Mouse (Mus musculus): ENCODE results near the gene Cfd. TPM values are rescaled to one million over a fixed set of nuclear protein-coding genes. Genes with fewer than 3 reads are reported as not detected.
A peak's percentile ranks its signal among the peaks of the same experiment; 100 is the strongest.

The Cfd gene
- polyA plus RNA-seq, 1 experiment from 2014 or later: not detected

DNA sequence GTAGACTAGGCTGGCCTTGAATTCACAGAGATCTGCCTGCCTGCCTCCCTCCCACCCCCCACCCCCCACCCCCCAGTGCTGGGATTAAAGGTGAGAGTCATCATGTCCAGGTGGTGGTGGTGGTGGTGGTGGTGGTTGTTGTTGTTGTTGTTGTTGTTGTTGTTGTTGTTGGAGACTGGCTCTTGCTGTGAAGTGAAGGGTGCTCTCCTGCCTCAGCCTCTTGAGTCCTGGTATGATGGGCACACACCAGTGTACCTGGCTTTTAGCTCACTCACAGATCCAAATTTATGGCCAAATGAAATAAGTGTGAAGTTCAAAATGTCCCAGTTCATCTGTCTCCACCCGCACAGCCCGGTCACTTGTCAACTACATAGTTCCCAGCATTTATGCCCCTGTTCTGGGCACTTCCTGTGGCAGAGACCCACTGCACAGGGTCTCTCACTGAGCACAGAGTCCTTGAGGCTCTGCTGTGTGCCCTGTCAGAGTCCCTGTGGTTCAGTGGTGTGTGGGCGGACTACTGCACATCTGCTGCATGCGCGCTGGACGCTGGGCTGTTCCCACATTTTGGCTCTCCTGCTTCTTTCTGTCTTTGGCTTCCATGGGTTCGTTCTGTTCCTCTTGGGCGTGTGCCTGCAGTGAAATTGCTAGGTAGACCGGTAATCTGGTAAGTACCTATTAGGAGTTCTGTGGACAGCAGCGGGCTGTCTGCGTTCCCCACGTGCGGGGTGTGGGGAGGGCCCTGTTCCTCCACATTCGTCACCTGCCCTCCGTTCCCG is 44.3 kb downstream of the Cfd start:
- peak overlapping the region; percentile 46 for H3K27ac ChIP-seq
- no peak overlapping the region for H3K4me3 ChIP-seq (ENCODE audit: inconsistent target)
- peaks cover 11% of the 10 kb centered on the region; the same call in 1 of the 2 replicates for H3K36me3 ChIP-seq (ENCODE audit: inconsistent target)
- 98% methylated on average over 16 of the region's 16 CpGs for WGBS (ENCODE audit: missing documents)
- H3K79me2 ChIP-seq (ENCODE audit: inconsistent target): peaks cover 99% of the 10 kb centered on the region

DNA sequence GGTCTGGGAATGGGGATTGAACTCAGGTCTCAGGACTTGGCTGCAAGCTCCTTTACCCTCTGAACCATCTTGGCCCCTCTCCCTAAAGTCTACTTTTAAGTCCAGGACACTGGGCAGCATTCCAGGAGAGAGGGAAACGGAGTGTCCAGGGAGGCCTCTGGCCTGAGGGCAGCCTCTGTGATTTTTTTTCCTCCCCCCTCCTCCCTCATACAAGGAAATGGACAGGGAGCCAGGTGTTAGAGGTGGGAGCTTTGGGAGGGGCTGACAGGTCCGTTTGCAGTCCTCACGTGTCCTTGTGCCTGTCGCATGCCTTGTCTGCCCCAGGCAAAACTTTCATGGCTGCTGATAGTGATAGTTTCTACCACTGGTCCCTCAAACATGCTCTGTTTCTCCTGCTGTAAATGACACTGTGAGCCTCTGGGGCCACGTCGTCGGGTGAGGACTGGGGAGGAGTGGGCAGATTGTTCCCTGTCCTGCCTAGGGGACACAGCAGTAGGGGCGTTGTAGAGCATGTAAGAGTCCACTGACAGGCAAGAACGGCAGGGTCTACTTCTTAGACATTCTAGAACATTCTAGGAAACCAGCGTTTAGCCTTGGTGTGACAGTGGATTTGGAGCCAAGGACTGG is 45.7 kb downstream of the Cfd start:
- H3K79me2 ChIP-seq (ENCODE audit: inconsistent target): peaks cover 99% of the 10 kb centered on the region
- peaks cover 11% of the 10 kb centered on the region; the same call in 1 of the 2 replicates for H3K36me3 ChIP-seq (ENCODE audit: inconsistent target)
- no peak overlapping the region for H3K4me3 ChIP-seq (ENCODE audit: inconsistent target)
- peak overlapping the region; percentile 47 for H3K27ac ChIP-seq
- WGBS (ENCODE audit: missing documents): 45% methylated on average over 10 of the region's 10 CpGs

DNA sequence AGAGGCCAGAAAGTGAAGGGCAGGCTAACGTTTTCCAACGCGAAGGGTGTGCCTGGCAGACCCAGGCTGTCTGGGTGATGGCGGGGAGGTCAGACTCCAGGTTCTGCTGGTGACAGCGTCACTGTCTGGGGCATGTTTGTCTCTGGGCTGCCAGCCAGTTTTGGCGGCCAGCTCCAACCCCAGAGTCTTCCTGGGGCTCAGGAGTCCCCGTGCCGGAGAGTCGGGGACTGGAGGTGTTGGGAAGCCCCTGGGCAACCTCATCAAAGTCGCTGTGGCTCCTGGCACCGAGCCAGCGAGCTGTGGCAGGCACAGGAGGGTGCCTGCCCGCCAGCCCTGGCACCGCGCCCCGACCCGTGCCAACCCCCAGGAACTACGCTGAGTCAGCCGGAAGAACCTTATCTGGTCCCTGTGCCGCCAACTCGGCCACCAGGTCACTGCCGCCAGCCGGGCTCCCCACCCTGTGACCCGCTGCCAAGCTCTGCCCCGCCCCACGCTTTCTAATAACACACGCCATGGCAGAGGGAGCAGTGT is 46.3 kb downstream of the Cfd start:
- peak overlapping the region; percentile 47 for H3K27ac ChIP-seq
- peaks cover 99% of the 10 kb centered on the region for H3K79me2 ChIP-seq (ENCODE audit: inconsistent target)
- H3K4me3 ChIP-seq (ENCODE audit: inconsistent target): no peak overlapping the region
- H3K36me3 ChIP-seq (ENCODE audit: inconsistent target): peaks cover 9% of the 10 kb centered on the region; the same call in 1 of the 2 replicates
- 2% methylated on average over 27 of the region's 27 CpGs for WGBS (ENCODE audit: missing documents)

DNA sequence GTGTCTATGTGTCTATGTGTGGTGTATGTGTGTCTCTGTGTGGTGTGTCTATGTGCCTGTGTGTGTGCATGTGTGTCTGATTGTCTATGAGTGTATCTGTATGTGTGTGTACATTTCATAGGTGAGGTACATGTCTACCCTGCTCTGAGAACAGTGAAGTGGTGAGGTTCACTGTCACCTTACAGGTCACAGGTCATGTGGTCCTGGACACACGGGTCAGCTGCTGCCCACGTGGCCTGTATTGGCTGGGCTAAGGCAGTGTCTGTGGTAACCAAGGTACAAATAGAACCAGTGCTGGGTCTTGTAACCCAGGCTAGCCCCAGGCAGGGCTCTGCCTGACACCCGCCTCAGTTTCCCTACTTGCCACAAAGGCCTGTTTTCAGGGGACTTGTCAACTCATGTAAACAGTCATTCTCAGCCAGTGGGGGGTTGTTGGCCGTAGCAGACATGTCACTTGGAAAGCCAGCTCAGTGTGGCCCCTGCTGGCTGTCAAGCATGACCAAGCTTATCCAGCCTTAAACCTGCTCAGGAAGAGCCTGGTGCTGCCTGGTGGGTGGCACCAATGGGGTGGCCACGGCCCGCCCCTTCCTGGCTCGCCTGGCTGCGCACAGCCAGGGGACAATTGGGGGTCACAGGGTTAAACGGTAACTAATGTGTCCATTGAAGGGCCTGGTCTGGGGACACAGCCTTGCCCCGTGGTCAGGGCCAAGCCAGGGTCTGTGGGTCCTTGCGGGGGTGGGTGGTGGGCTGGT is 47.3 kb downstream of the Cfd start:
- H3K36me3 ChIP-seq (ENCODE audit: inconsistent target): peaks cover 8% of the 10 kb centered on the region; the same call in 1 of the 2 replicates
- peaks cover 99% of the 10 kb centered on the region for H3K79me2 ChIP-seq (ENCODE audit: inconsistent target)
- 64% methylated on average over 11 of the region's 11 CpGs for WGBS (ENCODE audit: missing documents)
- no peak overlapping the region for H3K4me3 ChIP-seq (ENCODE audit: inconsistent target)
- H3K27ac ChIP-seq: no peak overlapping the region

DNA sequence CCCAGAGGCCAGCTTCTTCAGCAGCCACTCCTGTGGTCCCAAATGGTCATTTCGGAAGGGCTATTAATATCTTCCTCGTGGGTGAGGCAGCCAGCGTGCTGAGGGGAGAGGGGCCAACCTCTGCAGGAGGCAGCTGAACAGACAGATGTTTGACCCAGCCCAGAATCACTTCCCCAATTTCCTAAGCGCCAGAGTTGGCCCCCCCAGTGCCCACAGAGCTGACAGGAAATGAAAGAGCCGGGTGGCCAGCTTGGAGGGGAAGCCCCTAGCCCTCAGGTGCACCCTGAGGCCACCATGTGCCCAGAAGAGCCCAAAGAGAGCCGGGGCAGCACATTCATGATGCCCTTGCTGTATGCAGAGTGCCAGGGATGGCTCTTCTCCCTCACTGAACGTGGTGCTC is 50.1 kb downstream of the Cfd start:
- peak overlapping the region; percentile 71 for H3K27ac ChIP-seq
- H3K4me3 ChIP-seq (ENCODE audit: inconsistent target): no peak overlapping the region
- under 1% methylated on average over 7 of the region's 7 CpGs for WGBS (ENCODE audit: missing documents)
- H3K79me2 ChIP-seq (ENCODE audit: inconsistent target): peaks cover 99% of the 10 kb centered on the region
- H3K36me3 ChIP-seq (ENCODE audit: inconsistent target): no peaks in the 10 kb centered on the region

Other genes starting within 250 kb of the Cfd start
- not detected in 3 replicates for gene Odf3l2, start 245.1 kb upstream of the Cfd start, polyA plus RNA-seq (2018)
- not detected in 3 replicates for gene Madcam1, start 226.3 kb upstream of the Cfd start, polyA plus RNA-seq (2018)
- gene Tpgs1, start 221.5 kb upstream of the Cfd start, polyA plus RNA-seq (2018): 10.4 to 41.3 TPM (median 25.9 TPM) in 3 replicates
- 78.9 to 136 TPM (median 128 TPM) in 3 replicates for gene Cdc34, start 208.7 kb upstream of the Cfd start, polyA plus RNA-seq (2018)
- gene Gzmm, start 201.8 kb upstream of the Cfd start, polyA plus RNA-seq (2018): 0.30 TPM in 1 of 3 replicates, not detected in the others
- gene Bsg, start 186.4 kb upstream of the Cfd start, polyA plus RNA-seq (2018): 331 to 456 TPM (median 356 TPM) in 3 replicates
- 0.30 to 1.6 TPM (median 0.40 TPM) in 3 replicates for gene Hcn2, start 174.2 kb upstream of the Cfd start, polyA plus RNA-seq (2018)
- gene Polrmt, start 144.3 kb upstream of the Cfd start, polyA plus RNA-seq (2018): 11.4 to 13.9 TPM (median 11.7 TPM) in 3 replicates
- gene Fgf22, start 135.8 kb upstream of the Cfd start, polyA plus RNA-seq (2018): not detected in 3 replicates
- 20.1 to 34.6 TPM (median 21.2 TPM) in 3 replicates for gene Rnf126, start 123.9 kb upstream of the Cfd start, polyA plus RNA-seq (2018)
- 0.12 to 0.67 TPM (median 0.47 TPM) in 3 replicates for gene Fstl3, start 113.6 kb upstream of the Cfd start, polyA plus RNA-seq (2018)
- not detected in 3 replicates for gene Prss57, start 99.9 kb upstream of the Cfd start, polyA plus RNA-seq (2018)
- 1.3 to 1.9 TPM (median 1.8 TPM) in 3 replicates for gene Palm, start 97.3 kb upstream of the Cfd start, polyA plus RNA-seq (2018)
- gene Misp, start 69.9 kb upstream of the Cfd start, polyA plus RNA-seq (2018): 0.23 to 0.95 TPM (median 0.93 TPM) in 3 replicates
- gene Ptbp1, start 36.4 kb upstream of the Cfd start, polyA plus RNA-seq (2018): 119 to 188 TPM (median 143 TPM) in 3 replicates
- 0.96 to 1.6 TPM (median 1.2 TPM) in 3 replicates for gene Prtn3, start 16.4 kb upstream of the Cfd start, polyA plus RNA-seq (2018)
- 0.64 to 2.5 TPM (median 1.0 TPM) in 3 replicates for gene Plppr3, start 16.2 kb upstream of the Cfd start, polyA plus RNA-seq (2018)
- 0.67 to 0.89 TPM in 2 of 3 replicates, not detected in the other for gene Elane, start 4.6 kb upstream of the Cfd start, polyA plus RNA-seq (2018)
- gene Med16, start 18.1 kb downstream of the Cfd start, polyA plus RNA-seq (2018): 10.6 to 18.8 TPM (median 16.5 TPM) in 3 replicates
- 5.7 TPM in 1 of 3 replicates, not detected in the others for gene Gm26602, start 20.0 kb downstream of the Cfd start, polyA plus RNA-seq (2018)
- 0.27 to 0.89 TPM (median 0.30 TPM) in 3 replicates for gene Kiss1r, start 26.1 kb downstream of the Cfd start, polyA plus RNA-seq (2018)
- gene R3hdm4, start 30.4 kb downstream of the Cfd start, polyA plus RNA-seq (2018): 41.6 to 61.5 TPM (median 54.4 TPM) in 3 replicates
- 13.8 to 37.4 TPM (median 29.1 TPM) in 3 replicates for gene Arid3a, start 36.2 kb downstream of the Cfd start, polyA plus RNA-seq (2018)
- gene Wdr18, start 69.3 kb downstream of the Cfd start, polyA plus RNA-seq (2018): 11.4 to 31.4 TPM (median 18.8 TPM) in 3 replicates
- gene Grin3b, start 79.9 kb downstream of the Cfd start, polyA plus RNA-seq (2018): not detected in 3 replicates
- gene Tmem259, start 93.5 kb downstream of the Cfd start, polyA plus RNA-seq (2018): 37.3 to 67.6 TPM (median 52.3 TPM) in 3 replicates
- 4.0 to 9.8 TPM (median 4.7 TPM) in 3 replicates for gene Cnn2, start 97.7 kb downstream of the Cfd start, polyA plus RNA-seq (2018)
- 3.3 to 10.6 TPM (median 4.0 TPM) in 3 replicates for gene Abca7, start 105.6 kb downstream of the Cfd start, polyA plus RNA-seq (2018)
- gene Arhgap45, start 125.8 kb downstream of the Cfd start, polyA plus RNA-seq (2018): 56.2 to 124 TPM (median 74.2 TPM) in 3 replicates
- 51.6 to 65.8 TPM (median 54.3 TPM) in 3 replicates for gene Polr2e, start 148.9 kb downstream of the Cfd start, polyA plus RNA-seq (2018)
- gene Gpx4, start 156.3 kb downstream of the Cfd start, polyA plus RNA-seq (2018): 427 to 512 TPM (median 481 TPM) in 3 replicates
- 23.7 to 43.6 TPM (median 42.5 TPM) in 3 replicates for gene Sbno2, start 214.7 kb downstream of the Cfd start, polyA plus RNA-seq (2018)
- gene Stk11, start 224.9 kb downstream of the Cfd start, polyA plus RNA-seq (2018): 72.6 to 106 TPM (median 79.6 TPM) in 3 replicates
- gene Atp5d, start 247.8 kb downstream of the Cfd start, polyA plus RNA-seq (2018): 68.4 to 213 TPM (median 169 TPM) in 3 replicates
- gene Cbarp, start 250.0 kb downstream of the Cfd start, polyA plus RNA-seq (2018): 1.9 to 3.0 TPM (median 2.4 TPM) in 3 replicates

Data from macrophage (primary cell).